ENCODE assay signal across 22 mouse cellular contexts in genomic region chr7:79802037-79802436, GRCm38 (mm10). TPM values are rescaled to one million over a fixed set of nuclear protein-coding genes. Genes with fewer than 3 reads are reported as not detected.
A peak's percentile ranks its signal among the peaks of the same experiment; 100 is the strongest.
DNase-seq lines count a peak whose midpoint lies in the region; ATAC-seq and TF ChIP-seq lines count a peak whose summit lies in the region.
"Had no signal": no experiment of that assay in that cellular context is flagged by ENCODE, and none has a peak within 500 bp of the region (broad histone marks: within the 10 kb centered on the region; RNA-seq: fewer than 3 reads in every experiment).

No protein-coding gene starts in this region.

- H3K9me3 ChIP-seq in lung, postnatal 0 days (ENCODE audit: low read length): no peaks in the 10 kb centered on the region
- H3K9me3 ChIP-seq: G1E had no signal

- TF ChIP-seq EP300 in lung, postnatal 0 days (IDR thresholded peaks at IDR 0.05): no peak

- H3K36me3 ChIP-seq in lung, postnatal 0 days (ENCODE audit: insufficient read depth, low read length): no peaks in the 10 kb centered on the region
- H3K36me3 ChIP-seq: G1E had no signal

- no peak overlapping the region for H3K9ac ChIP-seq in lung, postnatal 0 days (replicated peaks; ENCODE audit: low read depth)

- ATAC-seq in lung, postnatal 0 days: no peak
- ATAC-seq: activated CD4-positive, CD25-positive, alpha-beta regulatory T cell, adult 4 months; CD4-positive, CD25-positive, alpha-beta regulatory T cell, adult 4 months; Patski had no signal

- H3K4me2 ChIP-seq in lung, postnatal 0 days (replicated peaks; ENCODE audit: low read depth, low read length): no peak overlapping the region

- no peak for TF ChIP-seq POLR2A in lung, adult 2 months (IDR thresholded peaks at IDR 0.05; ENCODE audit: borderline replicate concordance, extremely low read depth, low read depth, low read length)

- 55% methylated on average over 5 of the region's 5 CpGs for WGBS in lung, adult 2 months
- 53% methylated on average over 5 of the region's 5 CpGs for WGBS in lung, postnatal 0 days

- H3K4me1 ChIP-seq in lung, adult 2 months (ENCODE audit: control insufficient read depth, insufficient read depth, low read length): no peaks in the 10 kb centered on the region
- H3K4me1 ChIP-seq in lung, postnatal 0 days (ENCODE audit: insufficient read depth, low read depth, low read length): no peaks in the 10 kb centered on the region

- H3K27me3 ChIP-seq in lung, postnatal 0 days (replicated peaks; ENCODE audit: insufficient read depth, low read length): no peaks in the 10 kb centered on the region
- H3K27me3 ChIP-seq: Patski had no signal

- H3K27ac ChIP-seq in lung, postnatal 0 days (ENCODE audit: low read length): no peak overlapping the region

- no peak overlapping the region for H3K4me3 ChIP-seq in lung, adult 2 months (replicated peaks; ENCODE audit: extremely low read depth, low read depth, low read length)
- no peak overlapping the region for H3K4me3 ChIP-seq in lung, postnatal 0 days (ENCODE audit: low read depth, low read length)

- DNase-seq in lung, adult 18-20 months: peak; percentile 42 to 64
- DNase-seq in lung, postnatal 4 days: no peak
- DNase-seq in lung, postnatal 14 days: peak; percentile 27
- DNase-seq in lung, adult 2 months: no peak
- peak; percentile 54 for DNase-seq in lung, postnatal 25 days (ENCODE audit: low spot score)
- DNase-seq in lung, postnatal 10 days: no peak
- DNase-seq in lung, postnatal 36 days: peak; percentile 61
- DNase-seq in lung, postnatal 0 days (ENCODE audit: low spot score): no peak
- DNase-seq: adrenal gland, adult 2 months; adrenal gland, adult 8-10 months; adrenal gland, postnatal 10 days; adrenal gland, postnatal 14 days; adrenal gland, postnatal 25 days; adrenal gland, postnatal 36 days; B cell, adult 2 months; cerebellum, adult 11 months; cerebellum, adult 11-12 months had no signal

- TF ChIP-seq CTCF in lung, adult 2 months (IDR thresholded peaks at IDR 0.05; ENCODE audit: insufficient read depth, low read length): no peak
- no peak for TF ChIP-seq CTCF in lung, postnatal 0 days (IDR thresholded peaks at IDR 0.05)

RNA-seq across cellular contexts. Expression of gene Mesp1, which starts 8.4 kb away (rescaled TPM):
- polyA plus RNA-seq in lung, adult 2 months (2012; rRNA removed): 18.8 and 27.6 TPM in 2 replicates
- 0.11 and 0.21 TPM in 2 replicates for polyA plus RNA-seq in lung, postnatal 0 days (2015; fragmentation: Nextera tagmentation; extraction: Ambion mirVana)
- polyA plus RNA-seq: activated CD4-positive, CD25-positive, alpha-beta regulatory T cell, adult 4 months; adrenal gland, adult 2 months; brain, embryonic 14.5 days; CD4-positive, CD25-positive, alpha-beta regulatory T cell, adult 4 months; G1E; Patski had no signal

RNA-seq across cellular contexts. Expression of gene Mesp2, which starts 8.5 kb away (rescaled TPM):
- polyA plus RNA-seq in lung, adult 2 months (2012; rRNA removed): 7.6 and 8.6 TPM in 2 replicates
- polyA plus RNA-seq in lung, postnatal 0 days (2015; fragmentation: Nextera tagmentation; extraction: Ambion mirVana): 0.92 and 0.99 TPM in 2 replicates
- polyA plus RNA-seq: activated CD4-positive, CD25-positive, alpha-beta regulatory T cell, adult 4 months; G1E had no signal

RNA-seq across cellular contexts. Expression of gene Anpep, which starts 58.8 kb away (rescaled TPM):
- polyA plus RNA-seq in lung, adult 2 months (2012; rRNA removed): 72.8 and 80.7 TPM in 2 replicates
- 11.6 TPM in 2 replicates for polyA plus RNA-seq in lung, postnatal 0 days (2015; fragmentation: Nextera tagmentation; extraction: Ambion mirVana)
- polyA plus RNA-seq: activated CD4-positive, CD25-positive, alpha-beta regulatory T cell, adult 4 months; G1E had no signal

RNA-seq across cellular contexts. Expression of gene Wdr93, which starts 59.1 kb away (rescaled TPM):
- polyA plus RNA-seq in lung, adult 2 months (2012; rRNA removed): 1.7 and 1.8 TPM in 2 replicates
- polyA plus RNA-seq in lung, postnatal 0 days (2015; fragmentation: Nextera tagmentation; extraction: Ambion mirVana): 1.6 and 2.0 TPM in 2 replicates

RNA-seq across cellular contexts. Expression of gene Pex11a, which starts 59.1 kb away (rescaled TPM):
- polyA plus RNA-seq in lung, adult 2 months (2012; rRNA removed): 17.9 and 18.6 TPM in 2 replicates
- polyA plus RNA-seq in lung, postnatal 0 days (2015; fragmentation: Nextera tagmentation; extraction: Ambion mirVana): 17.8 and 23.9 TPM in 2 replicates

Comparison
In these comparisons a context has a peak if more than half of its experiments do, and no peak if none do; other contexts are left out.
1. DNase-seq: peak in lung, adult 18-20 months (2 of 2), lung, postnatal 14 days (single experiment), lung, postnatal 25 days (single experiment) and lung, postnatal 36 days (single experiment); none in lung, postnatal 4 days (0 of 2), lung, adult 2 months (single experiment), lung, postnatal 10 days (single experiment) and lung, postnatal 0 days (single experiment).
2. RNA of gene Mesp1, which starts 8.4 kb away (polyA plus RNA-seq): 18.8 to 27.6 TPM in lung, adult 2 months; 0.11 to 0.21 TPM in lung, postnatal 0 days; every median in the first group is over 10 times any median in the second.